Mouse (Mus musculus) hindbrain, embryonic 15.5 days (tissue): ENCODE results near the gene Lamtor1. TPM values are rescaled to one million over a fixed set of nuclear protein-coding genes. Genes with fewer than 3 reads are reported as not detected.

ENCODE experiments used
- microRNA-seq: library from miRNA; unstranded; fragments of <30 nt; microRNA quantifications from one replicate; pipeline ENCODE4, GENCODE M21; 2016
- polyA plus RNA-seq: library from polyadenylated mRNA; unstranded; fragments of >200 nt; fragmentation: Nextera tagmentation; extraction: Ambion mirVana; gene quantifications from 2 replicates; pipeline ENCODE4 v1.2.1, GENCODE M21; 2015

Lamtor1 gene
- polyA plus RNA-seq, 1 experiment from 2014 or later, result 165 TPM

Small RNA genes lying within 50 kb of the gene (microRNA-seq; reads per million reads assigned to microRNA genes)
- gene Gm22655, result not detected

Other genes starting within 250 kb of the Lamtor1 start
- gene Clpb, start 242.3 kb upstream of the Lamtor1 start, polyA plus RNA-seq, result 37.5 and 43.5 TPM in 2 replicates
- 1.5 and 2.3 TPM in 2 replicates for gene Phox2a, start 87.6 kb upstream of the Lamtor1 start, polyA plus RNA-seq
- 17.2 and 18.2 TPM in 2 replicates for gene Inppl1, start 67.7 kb upstream of the Lamtor1 start, polyA plus RNA-seq
- 2.4 and 2.9 TPM in 2 replicates for gene Folr2, start 48.7 kb upstream of the Lamtor1 start, polyA plus RNA-seq
- gene Anapc15, start 42.2 kb upstream of the Lamtor1 start, polyA plus RNA-seq, result 72.9 and 77.5 TPM in 2 replicates
- gene Folr1, start 35.1 kb upstream of the Lamtor1 start, polyA plus RNA-seq, result 29.8 and 51.4 TPM in 2 replicates
- 0.45 and 0.49 TPM in 2 replicates for gene Tomt, start 455 bp downstream of the Lamtor1 start, polyA plus RNA-seq
- 12.5 and 15.2 TPM in 2 replicates for gene Lrrc51, start 28.0 kb downstream of the Lamtor1 start, polyA plus RNA-seq
- 43.3 and 46.5 TPM in 2 replicates for gene Numa1, start 28.2 kb downstream of the Lamtor1 start, polyA plus RNA-seq
- gene Il18bp, start 112.8 kb downstream of the Lamtor1 start, polyA plus RNA-seq, result 4.7 and 5.4 TPM in 2 replicates
- 34.5 and 35.5 TPM in 2 replicates for gene Rnf121, start 159.6 kb downstream of the Lamtor1 start, polyA plus RNA-seq
- 26.7 and 28.1 TPM in 2 replicates for gene Xndc1, start 159.6 kb downstream of the Lamtor1 start, polyA plus RNA-seq
- 0.51 and 0.99 TPM in 2 replicates for gene Xntrpc, start 159.8 kb downstream of the Lamtor1 start, polyA plus RNA-seq
- 0.81 TPM in 1 of 2 replicates, not detected in the other for gene Trpc2, start 177.2 kb downstream of the Lamtor1 start, polyA plus RNA-seq
- 0.41 and 0.44 TPM in 2 replicates for gene Art1, start 195.8 kb downstream of the Lamtor1 start, polyA plus RNA-seq
- gene Art5, start 203.6 kb downstream of the Lamtor1 start, polyA plus RNA-seq, result 0.17 and 0.28 TPM in 2 replicates
- gene Chrna10, start 210.9 kb downstream of the Lamtor1 start, polyA plus RNA-seq, result not detected in 2 replicates